Mouse (Mus musculus) cerebellum, postnatal 14 days (tissue): ENCODE measurements at regions not wholly inside any gene's neighbourhood (a gene's known extent, or its start where the extent isn't known, plus 50 kb on each side); places are given as distances from the start of the nearest gene placed in this dataset.

ENCODE experiments used
- DNase-seq, 2 experiments: peaks; one replicate each; pipeline ENCODE4 v3.0.0; 2021; ENCODE audit warnings: mixed read lengths in 2 of 2

DNA sequence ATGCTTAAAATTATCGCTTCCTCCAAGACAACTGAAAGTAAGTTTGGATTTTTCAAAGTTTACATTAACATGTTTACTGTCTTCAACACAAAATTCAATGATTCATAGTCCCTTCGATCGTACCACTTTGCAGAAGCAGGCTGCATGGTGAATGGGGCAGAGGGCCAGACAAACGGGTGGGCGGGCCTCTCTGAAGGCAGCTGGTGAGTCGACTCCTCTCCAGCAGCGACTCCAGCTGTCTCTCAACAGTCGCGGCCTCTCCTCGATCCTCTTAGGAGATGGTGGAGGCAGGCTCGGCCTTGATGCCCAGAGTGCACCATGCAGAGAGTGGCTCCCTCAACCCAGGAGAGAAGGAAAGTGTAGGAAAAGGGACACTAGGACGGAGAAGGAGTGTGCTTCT, 257.9 kb downstream of the Fut9 start:
- DNase-seq: peak; percentile 37 to 43
